Mouse (Mus musculus) liver, postnatal 0 days (tissue): Measurements from ENCODE around the gene Foxd1.

Source experiments
- CTCF ChIP-seq: sonication (generic); IDR thresholded peaks from 2 replicates; pipeline ENCODE4 v1.5.1; 2016; ENCODE audit warnings: antibody characterized with exemption, low read depth
- EP300 ChIP-seq: IDR thresholded peaks from 2 replicates; pipeline ENCODE4 v1.6.1; 2016; ENCODE audit warnings: antibody characterized with exemption, low read depth, mild to moderate bottlenecking

DNA sequence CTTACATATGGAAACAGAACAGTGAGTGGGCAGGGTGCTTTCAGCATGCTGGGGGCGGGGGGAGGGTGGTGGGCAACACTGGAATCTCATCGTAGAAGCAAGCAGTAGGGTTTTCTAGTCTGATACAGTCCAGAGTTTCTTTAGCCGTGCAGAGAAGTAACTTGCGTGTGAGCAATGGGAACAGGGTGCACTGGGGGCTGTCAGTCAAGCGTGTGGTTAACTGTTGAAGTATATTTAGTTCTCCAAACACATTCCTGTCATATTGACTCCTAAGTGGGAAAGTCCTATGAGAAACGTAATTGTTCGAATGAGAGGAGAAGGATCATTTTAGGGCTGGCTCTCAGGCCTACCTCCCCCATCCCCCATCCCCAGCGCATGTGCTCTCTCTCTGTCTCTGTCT lies 20.5 kb downstream of the Foxd1 start:
- TF ChIP-seq EP300 (no peak), CTCF (no peak)
